Mouse (Mus musculus): Measurements from ENCODE around the gene Apol6.

The Apol6 gene

DNA sequence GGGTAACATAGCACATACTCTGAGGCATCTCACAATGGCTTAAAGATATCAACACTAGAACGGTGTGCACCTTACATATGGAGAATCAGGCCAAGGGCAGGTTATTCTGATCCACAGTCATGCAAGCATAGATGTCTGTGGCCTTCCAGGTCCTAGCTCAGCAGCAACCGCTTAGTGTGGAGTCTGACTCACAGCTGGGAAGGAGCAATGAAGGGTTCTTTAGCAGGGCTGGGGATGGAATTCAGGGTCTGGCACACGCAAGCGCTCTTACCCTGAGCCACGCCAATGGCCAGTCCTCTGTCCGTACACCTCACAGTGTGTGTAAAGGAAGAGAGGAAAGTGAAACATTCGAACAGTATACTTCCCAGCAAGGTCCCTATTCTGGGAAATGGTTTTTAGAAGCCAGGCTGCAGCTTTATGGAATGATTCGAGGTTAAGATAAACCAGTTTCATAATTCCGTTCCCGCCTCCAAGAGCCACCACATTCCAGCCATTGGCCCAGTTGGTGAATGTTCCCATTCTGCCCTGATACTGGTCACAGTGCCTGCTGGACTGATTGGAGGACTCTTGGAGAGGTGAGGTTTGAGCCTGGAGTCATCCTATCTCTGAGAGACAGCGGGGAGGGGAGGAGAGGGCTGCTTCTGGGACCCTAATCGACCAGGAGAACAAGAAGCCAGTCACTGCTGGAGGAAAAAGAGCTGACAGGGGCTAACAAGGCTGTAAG, at the start of gene Apol6:
TSS of gene Apol6 (plus strand) at position 133 of the 724 bp plus-strand sequence.
- ATAC-seq (ENCODE audit: low TSS enrichment) = no peak

- ATAC-seq (ENCODE audit: low TSS enrichment) = no peak
Measured at GRCm38 (mm10) chr15:76998048-76998447, 46.5 kb upstream of the Apol6 start.

DNA sequence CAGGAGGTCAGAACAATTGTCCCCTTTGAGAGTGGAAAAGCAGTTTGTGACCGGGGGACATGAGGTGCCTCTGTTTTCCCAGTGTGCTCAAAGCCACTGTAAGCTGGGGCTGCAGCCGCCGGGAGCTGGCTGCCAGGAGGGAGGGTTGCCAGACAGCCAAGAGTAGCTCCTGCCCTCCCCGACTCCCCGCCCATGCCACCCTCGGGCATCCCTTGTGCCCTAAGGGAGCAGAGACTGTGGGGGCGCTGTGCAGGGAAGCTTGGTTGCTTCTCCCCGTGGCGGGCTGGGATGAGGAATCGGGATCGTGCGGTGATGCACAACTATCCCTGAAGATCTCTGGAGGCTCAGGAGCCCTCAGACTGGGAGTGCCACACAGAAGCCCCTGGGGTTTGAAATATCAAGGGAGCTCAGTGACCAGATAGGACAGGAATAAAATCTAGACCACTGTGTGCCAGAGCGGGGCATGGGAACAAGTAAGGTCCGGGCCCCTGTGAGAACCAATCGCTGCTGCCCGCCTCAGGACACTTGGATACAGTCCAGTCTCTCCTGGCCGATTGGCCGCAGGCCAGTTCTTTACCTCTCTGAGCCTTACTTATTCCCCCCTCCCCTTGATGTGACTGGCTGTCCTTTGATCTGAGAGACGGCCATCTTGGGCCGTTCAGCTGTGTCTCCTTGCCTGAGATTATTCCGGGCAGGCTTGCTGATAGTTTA, 45.5 kb upstream of the Apol6 start:
- ATAC-seq (ENCODE audit: low TSS enrichment) = peak; percentile 65

DNA sequence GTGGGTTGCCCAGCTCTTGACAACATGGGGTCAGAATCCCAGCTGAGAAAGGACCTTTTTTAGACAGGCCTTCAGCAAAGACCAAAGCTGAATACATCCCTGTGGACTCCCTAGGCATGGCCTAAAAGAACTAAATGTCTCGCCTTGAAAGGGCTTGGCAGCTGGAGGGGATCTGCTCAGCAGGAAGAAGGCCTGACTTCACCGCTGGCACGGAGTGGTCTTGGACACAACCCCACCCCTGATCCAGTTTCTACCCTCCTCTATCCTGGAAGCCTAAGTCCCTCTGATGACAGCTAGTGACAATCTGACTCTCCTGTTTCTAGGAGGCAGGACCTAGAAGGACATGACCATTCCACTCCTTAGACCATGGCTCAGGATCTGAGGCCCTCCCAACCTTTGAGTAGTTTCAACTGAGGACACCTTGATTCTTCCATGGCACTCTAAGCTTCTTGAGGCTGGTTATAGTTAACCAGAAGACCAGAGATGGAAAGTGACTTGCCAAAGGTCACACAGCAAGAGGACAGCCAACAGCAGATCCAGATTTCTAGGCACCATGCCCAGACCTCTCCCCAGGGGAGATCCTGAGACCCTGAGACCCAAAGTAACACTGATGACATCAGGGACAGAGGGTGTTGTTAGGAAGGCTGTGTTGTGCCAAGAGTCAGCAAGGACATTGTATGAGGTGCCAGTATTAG, 41.2 kb upstream of the Apol6 start:
- ATAC-seq (ENCODE audit: low TSS enrichment) = peak; percentile 4; the same call in 1 of the 2 replicates

GRCm38 (mm10) chr15:77003868-77004215, 40.7 kb upstream of the Apol6 start:
- ATAC-seq (ENCODE audit: low TSS enrichment) = peak; percentile 90

DNA sequence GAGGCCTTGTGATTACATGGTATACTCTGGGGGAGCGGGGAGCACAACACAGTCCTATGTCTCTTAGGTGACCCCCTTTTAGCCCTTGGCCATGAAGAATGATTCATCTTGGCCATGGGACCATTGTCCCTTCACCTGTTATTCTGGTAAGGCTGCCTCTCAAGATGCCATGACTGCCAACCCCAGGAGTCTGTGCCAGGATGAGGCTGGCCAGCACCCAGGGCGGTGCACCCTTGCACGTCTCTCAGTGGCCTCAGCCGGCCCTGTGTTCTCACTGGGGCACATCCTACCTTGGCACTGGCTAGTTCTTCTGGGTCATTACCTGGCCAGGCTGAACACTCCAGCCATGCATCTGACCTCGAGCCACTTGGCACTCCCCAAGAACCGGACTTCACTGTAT, 35.7 kb upstream of the Apol6 start:
- no peak for ATAC-seq (ENCODE audit: low TSS enrichment)

- peak; percentile 63 for ATAC-seq (ENCODE audit: low TSS enrichment)
Measured at GRCm38 (mm10) chr15:77013753-77014241, 30.7 kb upstream of the Apol6 start.

GRCm38 (mm10) chr15:77014431-77014830, 30.1 kb upstream of the Apol6 start:
- no peak for ATAC-seq (ENCODE audit: low TSS enrichment)

DNA sequence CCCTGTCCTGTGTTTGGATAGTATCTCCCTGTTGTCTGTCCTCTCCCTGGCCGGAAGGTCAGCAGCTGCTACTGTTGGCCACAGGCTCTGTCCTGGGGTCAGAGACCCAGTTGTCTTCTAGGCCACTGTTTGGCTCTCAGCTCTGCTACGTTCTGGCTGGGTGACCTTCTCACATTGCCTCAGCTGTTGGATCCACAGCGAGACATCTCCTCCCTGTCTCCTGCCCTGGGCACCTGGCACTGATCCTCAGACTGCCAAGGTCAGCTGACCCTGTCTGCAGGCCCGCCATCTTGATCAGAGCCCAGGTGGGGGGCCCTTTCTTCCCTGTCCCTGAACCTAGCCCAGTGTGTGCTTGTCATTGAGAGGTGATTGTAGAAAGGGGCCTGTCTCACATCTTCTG, 29.5 kb upstream of the Apol6 start:
- ATAC-seq (ENCODE audit: low TSS enrichment) = no peak

- ATAC-seq (ENCODE audit: low TSS enrichment) = no peak
Measured at GRCm38 (mm10) chr15:77016509-77016908, 28.0 kb upstream of the Apol6 start.

- no peak for ATAC-seq (ENCODE audit: low TSS enrichment)
Measured at GRCm38 (mm10) chr15:77017897-77018296, 26.6 kb upstream of the Apol6 start.

- ATAC-seq (ENCODE audit: low TSS enrichment) = peak; percentile 78
Measured at GRCm38 (mm10) chr15:77018740-77019340, 25.7 kb upstream of the Apol6 start.

GRCm38 (mm10) chr15:77019533-77019932, 25.0 kb upstream of the Apol6 start:
- ATAC-seq (ENCODE audit: low TSS enrichment) = no peak

DNA sequence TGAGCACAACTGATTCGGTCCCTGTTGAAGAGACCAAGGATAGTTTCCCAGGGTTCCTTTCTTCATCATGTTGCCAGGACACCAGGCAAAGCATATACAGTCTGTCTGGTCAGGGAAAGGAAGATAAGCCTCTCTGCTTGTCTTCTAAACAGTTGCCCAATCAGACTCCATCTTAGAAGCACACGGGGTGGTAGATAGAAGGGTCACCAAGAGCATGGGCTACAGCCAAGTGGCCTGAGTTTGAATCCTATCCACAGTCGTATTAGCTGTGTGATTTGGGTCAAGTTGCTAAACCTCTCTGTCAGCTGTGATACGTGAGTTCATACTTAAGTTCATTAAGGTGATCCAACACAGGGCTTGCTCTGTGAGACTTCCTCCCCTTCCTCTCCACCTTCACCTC, 24.4 kb upstream of the Apol6 start:
- no peak for ATAC-seq (ENCODE audit: low TSS enrichment)

- no peak for ATAC-seq (ENCODE audit: low TSS enrichment)
Measured at GRCm38 (mm10) chr15:77021056-77021455, 23.5 kb upstream of the Apol6 start.

- ATAC-seq (ENCODE audit: low TSS enrichment) = no peak
Measured at GRCm38 (mm10) chr15:77021851-77022250, 22.7 kb upstream of the Apol6 start.

GRCm38 (mm10) chr15:77022401-77022957, 22.1 kb upstream of the Apol6 start:
- ATAC-seq (ENCODE audit: low TSS enrichment) = no peak

GRCm38 (mm10) chr15:77025884-77026583, 18.5 kb upstream of the Apol6 start:
- no peak for ATAC-seq (ENCODE audit: low TSS enrichment)

- no peak for ATAC-seq (ENCODE audit: low TSS enrichment)
Measured at GRCm38 (mm10) chr15:77027117-77027516, 17.4 kb upstream of the Apol6 start.

DNA sequence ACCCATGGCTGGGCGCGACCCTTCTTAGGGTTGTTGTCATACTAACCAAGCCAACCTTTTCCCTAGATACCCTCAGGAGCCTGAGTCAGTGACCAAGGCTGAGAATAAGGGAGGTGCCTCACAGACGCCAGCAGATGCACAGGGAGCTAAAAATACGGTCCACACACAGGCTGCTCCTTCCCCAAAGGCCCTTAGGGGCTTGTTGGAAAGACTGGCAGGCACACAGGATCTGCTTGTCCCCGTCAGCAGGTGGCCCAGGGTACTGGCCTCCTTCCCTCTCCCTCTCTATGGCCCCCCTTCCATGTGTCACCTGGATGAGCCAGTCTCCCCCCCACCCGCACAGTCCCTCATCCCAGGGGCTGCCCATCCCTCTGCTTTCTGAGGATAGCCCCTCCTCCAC, 16.9 kb upstream of the Apol6 start:
- ATAC-seq (ENCODE audit: low TSS enrichment) = no peak

DNA sequence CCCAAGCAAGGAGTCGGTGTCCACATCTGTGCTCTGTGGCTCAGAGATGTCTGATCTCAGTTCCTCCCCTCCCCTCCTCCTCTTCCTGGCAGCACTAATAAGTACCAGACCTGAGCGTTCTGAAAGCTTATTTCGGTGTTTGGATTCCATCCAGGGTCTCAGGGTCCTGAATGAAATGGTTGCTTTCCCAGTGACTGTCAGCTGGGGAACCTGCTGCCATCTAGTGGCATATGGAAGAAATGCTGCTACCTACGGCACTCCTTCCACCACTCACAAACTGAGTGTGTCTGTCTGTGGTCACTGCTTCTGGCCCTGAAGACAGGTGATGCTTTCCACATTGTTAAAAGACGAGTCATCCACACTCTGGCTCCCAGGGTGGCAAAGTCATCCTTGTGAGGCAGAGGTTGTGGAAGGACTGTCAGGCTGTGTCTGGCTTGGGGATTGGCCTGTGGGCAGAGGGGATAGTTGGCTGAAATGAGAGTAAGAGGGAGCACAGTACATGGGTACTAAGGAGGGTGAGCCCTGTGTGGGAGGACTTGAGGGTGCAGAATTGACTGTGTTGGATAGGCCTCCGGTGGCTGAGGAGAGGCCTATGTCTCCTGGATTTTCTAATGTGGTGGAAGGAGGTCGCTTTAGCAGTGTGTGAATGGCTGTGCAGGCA, 15.1 kb upstream of the Apol6 start:
- peak; percentile 72 for ATAC-seq (ENCODE audit: low TSS enrichment)
